Mouse (Mus musculus) cerebellum, adult 11 months (tissue): ENCODE measurements around the gene Slk.
"Not testable (repeated sequence)": the region's sequence is repeated elsewhere in the genome, so short reads cannot be mapped to it uniquely, and the experiment has no call there.

Source experiments
- DNase-seq: peaks from one replicate; pipeline ENCODE4 v3.0.0; 2022

Gene Slk

GRCm38 (mm10) chr19:47571981-47572380 is 7.5 kb upstream of the Slk start:
- not testable (repeated sequence) for DNase-seq

- DNase-seq: no peak
Observed at GRCm38 (mm10) chr19:47573718-47574117, 5.8 kb upstream of the Slk start.

- DNase-seq: peak; percentile 31
Observed at GRCm38 (mm10) chr19:47578581-47579224, 775 bp upstream of the Slk start.

GRCm38 (mm10) chr19:47579788-47580631 is 532 bp downstream of the Slk start:
- peak; percentile 11 for DNase-seq

GRCm38 (mm10) chr19:47585772-47586171 is 6.3 kb downstream of the Slk start:
- no peak for DNase-seq

- DNase-seq: no peak
Observed at GRCm38 (mm10) chr19:47587009-47587408, 7.5 kb downstream of the Slk start.

- DNase-seq: no peak
Observed at GRCm38 (mm10) chr19:47608513-47608912, 29.0 kb downstream of the Slk start.

- no peak for DNase-seq
Observed at GRCm38 (mm10) chr19:47613442-47613841, 34.0 kb downstream of the Slk start.

GRCm38 (mm10) chr19:47621478-47621877 is 42.0 kb downstream of the Slk start:
- no peak for DNase-seq

- DNase-seq: no peak
Observed at GRCm38 (mm10) chr19:47624940-47625711, 45.6 kb downstream of the Slk start.

GRCm38 (mm10) chr19:47627450-47627849 is 48.0 kb downstream of the Slk start:
- DNase-seq: no peak

GRCm38 (mm10) chr19:47629068-47629467 is 49.6 kb downstream of the Slk start:
- no peak for DNase-seq

GRCm38 (mm10) chr19:47630381-47630780 is 50.9 kb downstream of the Slk start:
- DNase-seq: no peak

- DNase-seq: no peak
Observed at GRCm38 (mm10) chr19:47631799-47632198, 52.3 kb downstream of the Slk start.

- no peak for DNase-seq
Observed at GRCm38 (mm10) chr19:47635380-47635779, 55.9 kb downstream of the Slk start.

- no peak for DNase-seq
Observed at GRCm38 (mm10) chr19:47643910-47644309, 64.4 kb downstream of the Slk start.

GRCm38 (mm10) chr19:47645583-47645982 is 66.1 kb downstream of the Slk start:
- DNase-seq: no peak

- DNase-seq: no peak
Observed at GRCm38 (mm10) chr19:47646508-47647120, 67.1 kb downstream of the Slk start.

GRCm38 (mm10) chr19:47649071-47649470 is 69.6 kb downstream of the Slk start:
- DNase-seq: no peak

- DNase-seq: no peak
Observed at GRCm38 (mm10) chr19:47650366-47651159, 71.1 kb downstream of the Slk start.

GRCm38 (mm10) chr19:47651160-47651480 is 71.6 kb downstream of the Slk start:
- no peak for DNase-seq

- no peak for DNase-seq
Observed at GRCm38 (mm10) chr19:47652255-47652654, 72.8 kb downstream of the Slk start.
